Mouse (Mus musculus) MEL-GATA-1-ER (cell line): ENCODE data around the gene AW549877.

ENCODE experiments used
- DNase-seq: peaks from one replicate; pipeline ENCODE4 v3.0.0-alpha.2; 2012; ENCODE audit warnings: low read depth; ENCODE audit errors: extremely low read depth

The AW549877 gene

DNA sequence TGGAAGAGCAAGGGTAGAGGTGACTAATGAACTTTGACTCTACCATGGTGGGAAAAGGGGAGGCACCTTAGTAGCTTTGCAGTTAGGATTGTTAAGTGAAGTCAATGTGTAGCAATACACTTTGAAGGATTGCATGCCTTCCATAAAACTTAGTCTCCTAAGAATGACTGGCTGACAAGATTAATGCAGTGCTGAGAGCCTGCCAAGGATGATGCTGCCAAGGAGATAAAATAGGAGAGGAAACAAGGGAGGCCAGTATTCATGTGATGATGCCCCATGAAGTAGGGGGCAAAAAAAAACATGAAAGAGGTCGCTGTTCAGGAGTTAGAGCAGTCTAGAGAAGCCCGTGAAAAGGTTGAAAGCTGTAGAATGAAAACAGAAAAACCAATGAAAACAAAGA, 10.7 kb downstream of the AW549877 start:
- no peak for DNase-seq

GRCm38 (mm10) chr15:3982732-3983131, 12.8 kb downstream of the AW549877 start:
- peak; percentile 35 for DNase-seq

DNA sequence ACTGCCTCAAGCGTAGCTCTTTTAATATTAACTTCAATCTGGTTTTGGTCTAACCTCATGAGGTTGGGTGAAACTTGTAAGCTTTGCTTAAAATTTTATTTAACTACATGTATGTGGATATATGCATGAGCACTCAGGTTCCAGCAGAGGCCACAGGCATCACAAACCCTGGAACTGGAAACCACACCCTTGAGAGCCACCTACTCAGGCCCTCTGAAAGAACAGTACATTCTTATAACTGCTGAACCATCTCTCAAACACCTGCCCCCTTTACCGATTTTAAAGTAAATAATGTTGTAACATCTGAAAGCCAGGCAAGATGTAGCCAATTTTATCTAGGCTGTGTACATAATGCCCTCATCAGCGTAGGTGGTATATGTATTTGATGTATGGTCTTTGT, 15.7 kb downstream of the AW549877 start:
- DNase-seq: no peak

GRCm38 (mm10) chr15:3979061-3979848, 16.3 kb downstream of the AW549877 start, which contains the start of gene Fbxo4:
Gene Fbxo4 (minus strand): TSS chr15:3979573.
- peak; percentile 70 for DNase-seq

DNA sequence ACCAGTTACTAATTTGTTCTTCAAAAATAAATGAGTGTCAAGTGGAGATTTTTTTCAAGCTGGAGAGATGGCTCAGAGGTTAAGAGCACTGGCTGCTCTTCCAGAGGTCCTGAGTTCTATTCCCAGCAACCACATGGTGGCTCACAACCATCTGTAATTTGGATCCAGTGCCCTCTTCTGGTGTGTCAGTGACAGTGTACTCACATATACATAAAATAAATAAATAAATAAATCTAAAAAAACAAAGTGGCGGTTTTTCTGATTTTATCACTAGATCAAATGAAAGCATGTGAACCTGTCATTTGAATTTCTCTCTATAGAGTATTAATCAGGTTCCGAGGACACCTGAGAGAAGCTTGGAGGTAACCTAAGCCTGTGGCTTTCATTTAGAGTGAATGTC, 17.3 kb downstream of the AW549877 start:
- no peak for DNase-seq

GRCm38 (mm10) chr15:3973300-3973699, 22.2 kb downstream of the AW549877 start:
- DNase-seq: no peak

DNA sequence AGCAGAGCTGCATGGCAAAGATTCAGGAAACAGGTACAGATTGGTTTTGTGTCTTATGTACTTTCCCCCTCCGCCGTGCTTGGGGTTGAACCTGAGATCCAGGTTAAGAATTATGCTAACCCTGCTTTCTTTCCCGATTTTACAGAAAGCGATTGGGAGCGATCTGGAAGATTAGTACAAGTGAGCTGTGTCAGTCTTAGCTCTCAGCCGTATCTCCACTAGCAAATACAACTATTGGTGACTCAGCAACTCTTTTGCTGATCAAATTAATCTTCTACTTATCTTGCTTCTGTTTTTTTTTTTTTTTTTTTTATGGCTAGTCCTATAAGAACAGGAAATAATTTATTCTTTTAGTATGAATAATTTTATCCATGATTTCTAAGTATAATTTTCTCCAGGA, 25.4 kb downstream of the AW549877 start:
- no peak for DNase-seq

DNA sequence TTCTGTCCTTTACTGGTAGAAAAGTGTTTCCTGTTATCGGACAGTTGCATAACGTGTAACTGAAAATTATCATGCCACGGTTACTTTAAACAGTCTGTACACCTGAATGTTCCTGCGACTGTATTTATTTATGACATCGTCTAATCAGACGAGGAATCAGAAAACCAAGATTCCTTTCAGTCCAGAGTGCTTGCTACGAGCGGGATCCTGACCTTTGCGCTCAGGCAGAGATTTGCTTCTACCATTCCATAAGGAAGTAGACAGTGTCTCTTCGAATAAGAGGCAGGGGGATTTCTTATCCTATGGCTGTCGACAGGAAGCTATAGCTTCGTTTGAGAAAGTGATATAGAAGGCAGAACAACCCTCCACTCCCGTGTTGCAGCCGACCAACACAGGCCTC, 25.8 kb downstream of the AW549877 start:
- DNase-seq: no peak

- DNase-seq: no peak
Observed at GRCm38 (mm10) chr15:3962251-3962650, 33.3 kb downstream of the AW549877 start.

DNA sequence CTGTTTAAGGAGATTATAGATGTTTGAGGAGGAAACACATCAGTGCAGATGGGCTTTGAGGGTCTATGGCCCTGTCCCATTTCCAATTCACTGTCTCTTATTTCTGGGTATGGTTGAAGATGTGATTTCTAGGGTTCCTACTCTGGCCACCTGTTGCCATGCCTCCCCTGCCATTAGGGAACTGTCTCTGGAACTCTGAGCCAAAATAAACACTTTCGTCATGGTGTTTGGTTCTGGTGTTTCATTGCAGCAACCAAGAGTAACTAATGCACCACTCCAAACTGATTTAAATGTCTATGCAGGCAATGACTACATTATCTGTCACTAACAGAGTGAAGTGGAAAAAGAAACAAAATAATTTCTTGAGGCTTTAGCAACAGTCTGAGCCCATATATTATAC, 35.5 kb downstream of the AW549877 start:
- DNase-seq: no peak

DNA sequence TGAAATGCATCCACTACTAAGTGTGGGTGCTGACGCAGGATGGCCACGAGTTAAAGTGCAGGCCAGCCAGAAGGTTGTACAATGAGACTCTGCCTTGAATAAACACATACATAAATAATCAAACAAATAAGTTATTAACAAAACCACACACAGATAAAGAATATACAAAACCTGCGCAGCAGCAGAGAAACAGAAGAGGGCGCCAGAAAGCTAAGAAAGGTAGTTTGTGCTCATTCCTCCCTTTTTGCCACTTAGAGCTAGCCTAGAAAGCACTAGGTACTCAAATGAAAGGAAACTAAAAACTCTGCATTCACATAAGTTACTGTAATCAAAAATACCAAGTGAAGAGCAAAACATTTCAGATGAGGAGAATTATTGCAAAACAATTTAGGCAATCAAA, 37.6 kb downstream of the AW549877 start:
- no peak for DNase-seq

DNA sequence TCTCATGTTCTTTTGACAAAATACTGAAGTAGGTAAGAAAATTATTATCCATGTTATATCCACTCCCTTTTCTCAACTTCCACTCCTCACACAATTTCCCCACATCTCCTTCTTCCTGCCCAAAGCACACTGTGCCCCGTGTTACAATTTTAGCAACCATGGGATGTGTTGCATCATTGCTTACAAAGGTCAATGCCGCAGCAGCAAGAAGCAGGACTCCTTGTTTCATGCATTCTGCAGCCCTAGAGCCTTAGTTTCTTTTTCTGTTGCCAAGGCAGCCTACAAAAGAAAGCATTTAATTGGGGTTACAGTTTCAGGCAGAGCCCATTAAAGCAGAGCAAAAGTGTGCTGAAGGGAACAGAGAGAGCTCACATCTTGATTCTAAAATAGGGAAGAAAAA, 40.6 kb downstream of the AW549877 start:
- DNase-seq: no peak

- DNase-seq: no peak
Observed at GRCm38 (mm10) chr15:3938132-3938531, 57.4 kb downstream of the AW549877 start.

GRCm38 (mm10) chr15:3936056-3936455, 59.5 kb downstream of the AW549877 start:
- DNase-seq: no peak

DNA sequence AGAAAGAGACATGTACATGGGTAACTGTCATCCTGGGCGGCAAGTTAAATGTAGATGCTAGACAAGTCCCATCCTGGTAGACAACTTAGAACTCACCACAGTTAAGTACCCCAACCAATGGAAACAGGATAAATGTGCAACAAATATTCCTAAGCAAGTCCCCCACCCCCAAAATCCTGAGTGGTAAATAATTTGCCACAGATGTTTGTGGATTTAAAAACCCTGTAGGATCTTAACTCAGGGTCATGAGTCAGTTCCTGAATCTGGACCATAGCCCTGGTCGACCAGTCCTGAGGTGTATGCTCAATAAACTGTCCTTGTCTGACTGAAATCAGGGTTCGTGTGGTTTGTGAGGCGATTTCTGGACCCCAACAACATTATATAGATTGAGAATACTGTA, 62.1 kb downstream of the AW549877 start:
- no peak for DNase-seq
